7 mouse cellular contexts compared by ENCODE assay signal in the genomic region with DNA sequence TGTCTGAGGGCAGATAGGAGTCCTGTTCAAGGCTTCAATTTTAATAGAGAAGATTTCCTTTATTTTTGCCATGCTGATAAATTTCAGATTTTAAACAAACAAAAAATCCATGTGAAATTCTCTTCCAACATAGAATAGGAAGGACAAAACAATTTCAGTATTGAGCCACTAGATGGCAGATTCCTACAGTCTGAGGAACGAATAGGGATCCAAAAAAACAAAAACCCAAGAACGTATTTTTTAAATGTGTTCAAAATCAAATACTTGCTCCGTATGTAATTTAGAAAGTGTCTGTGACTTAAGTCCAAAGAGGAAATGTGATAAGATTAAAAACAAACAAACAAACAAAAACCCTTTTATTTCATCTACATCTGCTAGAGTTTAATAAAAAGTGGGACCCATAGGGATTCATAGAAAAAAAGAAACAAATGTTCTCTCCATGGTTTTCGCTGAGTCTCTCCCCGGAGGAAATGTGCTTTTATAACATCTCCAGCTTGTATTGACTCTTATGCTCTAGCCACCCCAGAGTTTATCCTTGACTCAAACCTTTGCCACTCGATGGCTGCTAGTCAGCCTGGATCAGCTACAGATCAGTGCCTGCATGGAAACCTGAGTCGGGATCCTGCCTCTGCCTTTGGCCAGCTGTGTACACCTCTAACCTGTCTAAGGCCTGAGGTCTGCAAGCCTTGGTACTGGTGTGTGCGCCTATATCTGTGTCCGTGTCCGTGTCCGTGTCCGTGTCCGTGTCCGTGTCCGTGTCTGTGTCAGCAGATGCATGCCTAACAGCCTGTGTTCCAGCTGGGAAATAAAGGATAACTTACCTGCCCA.
DNase-seq lines count a peak whose midpoint lies in the region; ATAC-seq and TF ChIP-seq lines count a peak whose summit lies in the region.

No protein-coding gene starts in this region.

- no peaks in the 10 kb centered on the region for H3K36me3 ChIP-seq in lung, postnatal 0 days (ENCODE audit: insufficient read depth, low read length)
- no peaks in the 10 kb centered on the region for H3K36me3 ChIP-seq in forebrain, postnatal 0 days (ENCODE audit: insufficient read depth)
- H3K36me3 ChIP-seq in neural tube, embryonic 13.5 days: no peaks in the 10 kb centered on the region

- 0 out of 2 replicates have a peak overlapping the region, but pooled peaks have one; percentile 3 for H3K4me2 ChIP-seq in lung, postnatal 0 days (replicated peaks; ENCODE audit: low read depth, low read length)
- peak overlapping the region; percentile 45 for H3K4me2 ChIP-seq in forebrain, postnatal 0 days (ENCODE audit: low read depth)
- peak overlapping the region; percentile 41 for H3K4me2 ChIP-seq in neural tube, embryonic 13.5 days

- peaks cover 7% of the 10 kb centered on the region; the same call in 1 of the 2 replicates for H3K4me1 ChIP-seq in lung, postnatal 0 days (ENCODE audit: insufficient read depth, low read depth, low read length)
- H3K4me1 ChIP-seq in lung, adult 2 months (ENCODE audit: control insufficient read depth, insufficient read depth, low read length): peaks cover 2% of the 10 kb centered on the region
- no peaks in the 10 kb centered on the region; the same call in 1 of the 2 replicates for H3K4me1 ChIP-seq in forebrain, postnatal 0 days (ENCODE audit: insufficient read depth)
- H3K4me1 ChIP-seq in neural tube, embryonic 13.5 days (replicated peaks): peaks cover 18% of the 10 kb centered on the region

- DNase-seq in lung, postnatal 0 days (ENCODE audit: low spot score): peak; percentile 84
- DNase-seq in lung, adult 2 months: no peak
- DNase-seq in brain, embryonic 14.5 days (ENCODE audit: low read depth): peak; percentile 84
- peak; percentile 77 for DNase-seq in forebrain, postnatal 0 days
- DNase-seq in kidney, postnatal 4 days: peak; percentile 12 to 35
- no peak for DNase-seq in ovary, adult 18-20 months (ENCODE audit: low spot score)

- 52% methylated on average over 15 of the region's 15 CpGs for WGBS in lung, postnatal 0 days
- WGBS in lung, adult 2 months: 52% methylated on average over 15 of the region's 15 CpGs
- 53% methylated on average over 15 of the region's 15 CpGs for WGBS in forebrain, postnatal 0 days
- WGBS in neural tube, embryonic 13.5 days: 62% methylated on average over 15 of the region's 15 CpGs

- no peak overlapping the region for H3K9ac ChIP-seq in lung, postnatal 0 days (replicated peaks; ENCODE audit: low read depth)
- H3K9ac ChIP-seq in forebrain, postnatal 0 days: peak overlapping the region; percentile 40; the same call in 1 of the 2 replicates
- 0 out of 2 replicates have a peak overlapping the region, but pooled peaks have one; percentile 31 for H3K9ac ChIP-seq in neural tube, embryonic 13.5 days

- no peak for ATAC-seq in lung, postnatal 0 days
- ATAC-seq in forebrain, postnatal 0 days: peak; percentile 61
- peak; percentile 60; the same call in 1 of the 2 replicates for ATAC-seq in neural tube, embryonic 13.5 days (ENCODE audit: low read depth)

- H3K27ac ChIP-seq in lung, postnatal 0 days (ENCODE audit: low read length): no peak overlapping the region
- H3K27ac ChIP-seq in forebrain, postnatal 0 days (ENCODE audit: low read depth, low read length): no peak overlapping the region
- no peak overlapping the region for H3K27ac ChIP-seq in neural tube, embryonic 13.5 days (replicated peaks)

- peak; percentile 80 for TF ChIP-seq CTCF in lung, postnatal 0 days (IDR thresholded peaks at IDR 0.05)
- TF ChIP-seq CTCF in lung, adult 2 months (IDR thresholded peaks at IDR 0.05; ENCODE audit: insufficient read depth, low read length): no peak
- no peak for TF ChIP-seq CTCF in brain, embryonic 14.5 days (IDR thresholded peaks at IDR 0.05; ENCODE audit: borderline replicate concordance, extremely low read depth, insufficient read depth, insufficient read length)
- TF ChIP-seq CTCF in forebrain, postnatal 0 days (IDR thresholded peaks at IDR 0.05; ENCODE audit: low read depth): peak; percentile 77

- H3K27me3 ChIP-seq in lung, postnatal 0 days (replicated peaks; ENCODE audit: insufficient read depth, low read length): no peaks in the 10 kb centered on the region
- no peaks in the 10 kb centered on the region for H3K27me3 ChIP-seq in forebrain, postnatal 0 days (ENCODE audit: insufficient read depth, low read length)
- no peaks in the 10 kb centered on the region for H3K27me3 ChIP-seq in neural tube, embryonic 13.5 days

- TF ChIP-seq POLR2A in lung, adult 2 months (IDR thresholded peaks at IDR 0.05; ENCODE audit: borderline replicate concordance, extremely low read depth, low read depth, low read length): no peak
- no peak for TF ChIP-seq POLR2A in brain, embryonic 14.5 days (IDR thresholded peaks at IDR 0.05; ENCODE audit: borderline replicate concordance, extremely low read depth, insufficient read depth, insufficient read length, poor library complexity, severe bottlenecking)

- H3K4me3 ChIP-seq in lung, postnatal 0 days (ENCODE audit: low read depth, low read length): no peak overlapping the region
- no peak overlapping the region for H3K4me3 ChIP-seq in lung, adult 2 months (replicated peaks; ENCODE audit: extremely low read depth, low read depth, low read length)
- peak overlapping the region; percentile 26 for H3K4me3 ChIP-seq in forebrain, postnatal 0 days (ENCODE audit: low read depth, low read length)
- H3K4me3 ChIP-seq in neural tube, embryonic 13.5 days: peak overlapping the region; percentile 18

- TF ChIP-seq EP300 in lung, postnatal 0 days (IDR thresholded peaks at IDR 0.05): no peak

- H3K9me3 ChIP-seq in lung, postnatal 0 days (ENCODE audit: low read length): no peaks in the 10 kb centered on the region
- no peaks in the 10 kb centered on the region for H3K9me3 ChIP-seq in forebrain, postnatal 0 days (ENCODE audit: low read length)
- H3K9me3 ChIP-seq in neural tube, embryonic 13.5 days: no peaks in the 10 kb centered on the region

Comparison
In these comparisons a context has a peak if more than half of its experiments do, and no peak if none do; other contexts are left out.
1. DNase-seq: peak in lung, postnatal 0 days (single experiment), brain, embryonic 14.5 days (single experiment), forebrain, postnatal 0 days (single experiment) and kidney, postnatal 4 days (2 of 2); none in lung, adult 2 months (single experiment) and ovary, adult 18-20 months (single experiment).
2. CTCF ChIP-seq: peak in lung, postnatal 0 days (single experiment) and forebrain, postnatal 0 days (single experiment); none in lung, adult 2 months (single experiment) and brain, embryonic 14.5 days (single experiment).
3. H3K4me3 ChIP-seq: peak in forebrain, postnatal 0 days (single experiment) and neural tube, embryonic 13.5 days (single experiment); none in lung, postnatal 0 days (single experiment) and lung, adult 2 months (single experiment).
4. Peak in every context shown above with its lines, with median percentiles within 50 percentile points of each other: H3K4me2 ChIP-seq.